Mouse (Mus musculus) myocyte (in vitro differentiated cells): ENCODE data around the gene Ankrd31. TPM values are rescaled to one million over a fixed set of nuclear protein-coding genes. Genes with fewer than 3 reads are reported as not detected.

Experiments used
- H3K27me3 ChIP-seq: one replicate; pipeline ENCODE4 v1.6.1; 2011; ENCODE audit not compliant: control insufficient read depth, insufficient read depth, insufficient read length
- H3K36me3 ChIP-seq: one replicate; pipeline ENCODE4 v1.6.1; 2011; ENCODE audit not compliant: control insufficient read depth, insufficient read depth
- H3K4me2 ChIP-seq: one replicate; pipeline ENCODE4 v1.6.1; 2011; ENCODE audit warnings: low read depth, control low read depth
- H3K4me3 ChIP-seq: one replicate; pipeline ENCODE4 v1.5.1; 2011; ENCODE audit warnings: mild to moderate bottlenecking, control low read depth, moderate library complexity
- H3K79me2 ChIP-seq: one replicate; pipeline ENCODE4 v1.6.1; 2011; ENCODE audit not compliant: control insufficient read depth, insufficient read depth
- H3ac ChIP-seq: one replicate; pipeline ENCODE4 v1.6.1; 2011; ENCODE audit not compliant: control insufficient read depth, insufficient read length
- CEBPB ChIP-seq: IDR thresholded peaks from 2 replicates; pipeline ENCODE4 v1.6.1; 2011; ENCODE audit warnings: mild to moderate bottlenecking, moderate library complexity; ENCODE audit not compliant: poor library complexity, insufficient read depth, severe bottlenecking
- E2F4 ChIP-seq: IDR thresholded peaks from one replicate; pipeline ENCODE4 v1.6.1; 2011; ENCODE audit warnings: mild to moderate bottlenecking, control low read depth, moderate library complexity; ENCODE audit not compliant: insufficient read depth
- MAX ChIP-seq: IDR thresholded peaks from one replicate; pipeline ENCODE4 v1.6.1; 2011; ENCODE audit warnings: low read depth, mild to moderate bottlenecking, control low read depth
- MYOD1 ChIP-seq, 3 experiments: IDR thresholded peaks; one replicate each; pipeline ENCODE4 v1.6.1; 2011; ENCODE audit warnings: control low read depth in 2 of 3, low read depth in 2 of 3, mild to moderate bottlenecking in 2 of 3, moderate library complexity in 1 of 3; ENCODE audit not compliant: insufficient read length in 2 of 3, control insufficient read depth in 1 of 3
- MYOG ChIP-seq, 3 experiments: IDR thresholded peaks; one replicate each; pipeline ENCODE4 v1.6.1; 2011; ENCODE audit warnings: control low read depth in 2 of 3, low read depth in 2 of 3, mild to moderate bottlenecking in 2 of 3; ENCODE audit not compliant: insufficient read length in 2 of 3, control insufficient read depth in 1 of 3, insufficient read depth in 1 of 3
- POLR2A ChIP-seq: IDR thresholded peaks from one replicate; pipeline ENCODE4 v1.6.1; 2011; ENCODE audit warnings: low read depth, mild to moderate bottlenecking, control low read depth, moderate library complexity; ENCODE audit not compliant: insufficient read length
- POLR2AphosphoS2 ChIP-seq: IDR thresholded peaks from one replicate; pipeline ENCODE4 v1.6.1; 2011; ENCODE audit warnings: low read depth, control low read depth; ENCODE audit not compliant: insufficient read length
- REST ChIP-seq: IDR thresholded peaks from one replicate; pipeline ENCODE4 v1.6.1; 2011; ENCODE audit warnings: mild to moderate bottlenecking, control low read depth, moderate library complexity; ENCODE audit not compliant: insufficient read depth, insufficient read length
- SRF ChIP-seq: IDR thresholded peaks from one replicate; pipeline ENCODE4 v1.6.1; 2011; ENCODE audit warnings: low read depth; ENCODE audit not compliant: control insufficient read depth, insufficient read length
- TCF12 ChIP-seq: IDR thresholded peaks from one replicate; pipeline ENCODE4 v1.6.1; 2011; ENCODE audit warnings: mild to moderate bottlenecking, control low read depth; ENCODE audit not compliant: poor library complexity, insufficient read depth, severe bottlenecking
- TCF3 ChIP-seq: IDR thresholded peaks from one replicate; pipeline ENCODE4 v1.6.1; 2011; ENCODE audit warnings: low read depth, control low read depth; ENCODE audit not compliant: insufficient read length
- USF1 ChIP-seq: IDR thresholded peaks from one replicate; pipeline ENCODE4 v1.6.1; 2011; ENCODE audit warnings: low read depth, mild to moderate bottlenecking, control low read depth, moderate library complexity
- polyA plus RNA-seq: library from polyadenylated mRNA; unstranded; fragments of >200 nt; fragmentation: generic; extraction: Trizol; gene quantifications from one replicate; pipeline ENCODE4 v1.2.1, GENCODE M21; 2012; ENCODE audit warnings: missing spikeins

Ankrd31 gene
- polyA plus RNA-seq, 1 experiment = not detected

- Histone ChIP-seq H3K4me3 (no peak overlapping the region), H3ac (no peak overlapping the region), H3K36me3 (no peaks in the 10 kb centered on the region), H3K27me3 (no peaks in the 10 kb centered on the region), H3K4me2 (no peak overlapping the region), H3K79me2 (no peaks in the 10 kb centered on the region)
- TF ChIP-seq TCF12 (no peak), TCF3 (no peak), CEBPB (no peak), MAX (no peak), USF1 (no peak), E2F4 (no peak), SRF (no peak), POLR2AphosphoS2 (no peak), MYOG (IDR thresholded peaks at IDR 0.05; ENCODE audit: control insufficient read depth in 1 of 3, insufficient read depth in 1 of 3, insufficient read length in 2 of 3, low read depth in 2 of 3) (no peak), MYOD1 (IDR thresholded peaks at IDR 0.05; ENCODE audit: control insufficient read depth in 1 of 3, insufficient read length in 2 of 3, low read depth in 2 of 3) (no peak)
These were observed 30.3 kb upstream of the Ankrd31 start for GRCm38 (mm10) chr13:96717821-96718220.

- TF ChIP-seq TCF12 (no peak), TCF3 (no peak), POLR2AphosphoS2 (no peak), SRF (no peak), E2F4 (no peak), CEBPB (no peak), USF1 (no peak), REST (no peak), MYOG (IDR thresholded peaks at IDR 0.05; ENCODE audit: control insufficient read depth in 1 of 3, insufficient read depth in 1 of 3, insufficient read length in 2 of 3, low read depth in 2 of 3) (no peak), MYOD1 (IDR thresholded peaks at IDR 0.05; ENCODE audit: control insufficient read depth in 1 of 3, insufficient read length in 2 of 3, low read depth in 2 of 3) (no peak), POLR2A (no peak), MAX (no peak)
- no peaks in the 10 kb centered on the region for H3K79me2 ChIP-seq
- no peak overlapping the region for H3ac ChIP-seq
- H3K36me3 ChIP-seq = no peaks in the 10 kb centered on the region
- no peak overlapping the region for H3K4me2 ChIP-seq
- no peak overlapping the region for H3K4me3 ChIP-seq
- no peaks in the 10 kb centered on the region for H3K27me3 ChIP-seq
These were observed 28.1 kb upstream of the Ankrd31 start for GRCm38 (mm10) chr13:96720003-96720402.

- H3K27me3 ChIP-seq = no peaks in the 10 kb centered on the region
- no peaks in the 10 kb centered on the region for H3K36me3 ChIP-seq
- H3ac ChIP-seq = no peak overlapping the region
- no peak for TF ChIP-seq E2F4
- no peak for TF ChIP-seq TCF12
- no peak for TF ChIP-seq MAX
- H3K4me2 ChIP-seq = no peak overlapping the region
- no peaks in the 10 kb centered on the region for H3K79me2 ChIP-seq
- H3K4me3 ChIP-seq = no peak overlapping the region
These were observed 19.8 kb upstream of the Ankrd31 start for GRCm38 (mm10) chr13:96728289-96728688.

GRCm38 (mm10) chr13:96729146-96729545 lies 18.9 kb upstream of the Ankrd31 start:
- no peaks in the 10 kb centered on the region for H3K27me3 ChIP-seq
- H3K4me3 ChIP-seq = no peak overlapping the region
- no peaks in the 10 kb centered on the region for H3K79me2 ChIP-seq
- no peak overlapping the region for H3ac ChIP-seq
- no peaks in the 10 kb centered on the region for H3K36me3 ChIP-seq
- no peak overlapping the region for H3K4me2 ChIP-seq
- TF ChIP-seq MYOD1 (IDR thresholded peaks at IDR 0.05; ENCODE audit: control insufficient read depth in 1 of 3, insufficient read length in 2 of 3, low read depth in 2 of 3) (no peak), POLR2A (no peak), POLR2AphosphoS2 (no peak), TCF3 (no peak), TCF12 (no peak), E2F4 (no peak), REST (no peak), SRF (no peak), USF1 (no peak), MAX (no peak)

- Histone ChIP-seq H3K4me2 (no peak overlapping the region), H3K79me2 (no peaks in the 10 kb centered on the region), H3K36me3 (no peaks in the 10 kb centered on the region), H3ac (no peak overlapping the region), H3K4me3 (no peak overlapping the region), H3K27me3 (no peaks in the 10 kb centered on the region)
- TF ChIP-seq TCF12 = no peak
- no peak for TF ChIP-seq MAX
- TF ChIP-seq CEBPB = no peak
- no peak for TF ChIP-seq REST
- no peak for TF ChIP-seq E2F4
- TF ChIP-seq POLR2A = no peak
- TF ChIP-seq TCF3 = no peak
- TF ChIP-seq MYOG (IDR thresholded peaks at IDR 0.05; ENCODE audit: control insufficient read depth in 1 of 3, insufficient read depth in 1 of 3, insufficient read length in 2 of 3, low read depth in 2 of 3) = no peak
- no peak for TF ChIP-seq POLR2AphosphoS2
- TF ChIP-seq USF1 = no peak
- no peak for TF ChIP-seq MYOD1 (IDR thresholded peaks at IDR 0.05; ENCODE audit: control insufficient read depth in 1 of 3, insufficient read length in 2 of 3, low read depth in 2 of 3)
- TF ChIP-seq SRF = no peak
These were observed 18.0 kb upstream of the Ankrd31 start for GRCm38 (mm10) chr13:96730116-96730515.
